Mouse (Mus musculus) liver, embryonic 14.5 days (tissue): ENCODE measurements around the gene Terb2.

Experiments
- CTCF ChIP-seq: IDR thresholded peaks from 2 replicates; pipeline ENCODE4 v1.5.1; 2016; ENCODE audit warnings: antibody characterized with exemption, low read depth, control low read depth
- EP300 ChIP-seq: IDR thresholded peaks from 2 replicates; pipeline ENCODE4 v1.6.1; 2016; ENCODE audit warnings: antibody characterized with exemption, low read depth

DNA sequence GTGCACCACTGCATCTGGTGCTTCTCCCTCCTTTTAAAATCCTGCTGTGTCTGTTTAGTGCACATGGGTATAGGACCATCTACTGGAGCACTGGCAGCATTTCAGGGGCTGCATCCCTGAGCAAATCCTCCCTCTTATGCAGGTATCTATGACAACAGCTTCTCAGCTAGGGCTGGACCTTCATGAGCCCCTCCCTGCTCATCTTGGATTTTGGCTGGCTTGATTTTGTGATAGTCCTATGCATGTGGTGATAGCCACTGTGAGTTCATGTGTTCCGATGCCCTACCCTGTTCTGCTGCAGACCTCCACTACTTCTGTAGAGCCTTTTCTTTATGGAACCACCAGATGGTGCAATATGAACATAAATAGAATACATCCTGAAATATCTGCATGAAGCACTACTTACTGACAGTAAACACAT is 8.4 kb downstream of the Terb2 start:
- TF ChIP-seq CTCF (peak; percentile 51), EP300 (no peak)
